Mouse (Mus musculus): ENCODE results near the gene Rpl19.

- no peak for TF ChIP-seq CTCF (conservative IDR thresholded peaks at IDR 0.05; ENCODE audit: low read length)
- no peak for TF ChIP-seq NANOG (IDR thresholded peaks at IDR 0.05; ENCODE audit: borderline replicate concordance, low read length)
- no peak for TF ChIP-seq POU5F1 (IDR thresholded peaks at IDR 0.05; ENCODE audit: borderline replicate concordance, low read length)
Observed at GRCm38 (mm10) chr11:97980531-97980966, 46.0 kb upstream of the Rpl19 start.

Data from E14TG2a.4 (cell line).